Mouse (Mus musculus) heart, postnatal 36 days (tissue): ENCODE measurements around the gene Tmem255b. TPM values are rescaled to one million over a fixed set of nuclear protein-coding genes. Genes with fewer than 3 reads are reported as not detected.

Source experiments
- DNase-seq, 2 experiments: peaks; one replicate each; pipeline ENCODE4 v3.0.0; 2021 to 2022
- intact Hi-C: fragments of 180-260 bp; cut with DNase I; formaldehyde crosslinking; loops from one replicate; pipeline ENCODE4 v1.15.1; 2025
- total RNA-seq, 2 experiments: library from RNA; stranded (reverse); gene quantifications; 2 replicates each; pipeline ENCODE4 v1.2.3; 2021

Tmem255b gene
- total RNA-seq, 2 experiments from 2014 or later, result 6.3 to 6.7 TPM

DNA sequence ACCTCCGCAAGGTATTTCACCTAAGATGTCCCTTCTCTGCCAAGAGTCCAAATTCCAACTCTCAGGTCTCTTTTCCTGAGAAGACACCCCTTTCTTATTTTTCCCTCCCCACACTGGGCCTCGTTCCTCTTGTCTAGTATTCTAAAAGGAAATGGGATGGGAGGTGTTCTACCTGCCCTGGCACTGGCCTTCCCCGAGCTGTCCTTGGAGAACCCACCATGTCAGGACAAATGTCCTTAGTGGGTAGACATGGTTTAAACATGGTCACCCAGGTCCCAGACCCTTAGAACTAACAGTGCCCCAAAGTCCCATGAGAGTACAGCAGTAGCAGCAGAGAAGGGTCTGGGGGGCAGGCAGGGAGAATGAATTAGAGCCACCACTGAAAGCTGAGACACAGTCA is 54.4 kb downstream of the Tmem255b start:
- intact Hi-C loops, result no loop called here
- no peak for DNase-seq

DNA sequence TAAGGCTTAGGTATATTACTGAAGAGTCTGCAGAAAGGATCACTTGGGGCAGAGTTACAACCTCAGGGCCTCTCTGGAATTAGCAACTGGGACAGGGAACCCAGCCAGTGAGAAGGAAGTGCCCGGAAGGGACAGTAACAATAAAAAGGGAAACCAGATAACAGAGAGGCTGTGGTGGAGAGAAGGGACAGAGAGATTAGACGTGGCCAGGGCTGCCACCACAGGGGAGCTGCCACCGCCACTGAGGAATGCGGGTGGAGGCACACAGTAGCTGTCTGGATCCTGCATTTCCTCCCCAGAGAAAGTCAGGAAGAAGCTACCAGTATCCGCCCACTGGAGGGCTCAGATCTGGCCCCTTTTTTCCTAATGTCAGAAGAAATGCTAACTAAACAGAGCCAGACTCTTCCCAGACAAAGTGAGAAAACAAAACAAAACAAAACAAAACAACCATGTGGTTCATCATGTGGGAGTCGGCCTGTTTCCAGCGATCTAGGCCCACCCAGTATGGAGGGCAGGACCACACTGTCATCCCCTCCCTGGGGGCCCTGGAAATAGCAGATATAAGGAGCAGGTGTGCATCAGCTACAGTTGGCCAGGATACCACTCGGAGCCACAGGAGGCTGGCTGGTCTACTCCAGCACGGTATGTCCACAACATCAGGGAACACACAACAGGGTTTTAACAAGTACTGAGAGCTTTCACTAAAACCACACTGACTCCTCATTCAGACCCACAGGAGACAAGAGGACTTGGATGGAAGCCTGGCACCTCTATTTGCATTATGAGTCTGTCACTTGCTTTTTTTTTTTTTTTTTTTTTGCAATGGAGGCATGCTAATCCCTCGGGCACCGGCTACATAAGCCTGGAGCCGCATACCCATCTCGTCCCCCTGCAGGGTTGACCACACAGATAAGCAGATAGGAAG is 55.3 kb downstream of the Tmem255b start:
- DNase-seq, result peak; percentile 37 to 52
- intact Hi-C loops, result loop anchor here (5.0 kb wide), 1 partner anchor 192 kb away; no protein-coding TSS in a partner anchor

DNA sequence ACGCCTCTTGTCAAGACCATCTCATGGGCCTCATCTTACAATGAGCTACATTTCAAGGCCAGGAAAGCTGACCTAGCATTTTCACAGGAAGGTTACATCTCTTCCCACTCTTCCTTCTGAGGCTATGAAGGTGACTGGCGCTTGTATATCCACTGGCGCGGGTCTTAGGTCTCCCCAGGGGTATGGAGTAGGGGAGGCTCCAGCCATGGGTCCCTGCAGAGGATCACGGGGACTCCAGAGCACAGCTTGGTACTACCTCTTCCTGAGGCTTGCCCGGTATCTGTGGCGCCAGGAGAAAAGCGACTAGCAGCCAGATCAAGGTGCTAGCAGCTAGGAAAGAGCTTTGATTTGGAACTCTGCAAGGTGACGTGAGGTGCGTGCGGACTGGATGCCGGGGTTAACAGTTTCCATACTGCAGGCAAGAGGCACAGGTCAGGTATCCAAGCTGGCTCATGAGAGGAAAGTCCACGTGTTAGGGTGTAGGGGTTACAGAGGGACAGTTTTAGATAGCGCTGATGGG is 56.6 kb downstream of the Tmem255b start:
- intact Hi-C loops, result loop anchor here (2.0 to 5.0 kb wide), 2 partner anchors 57 to 191 kb away; no protein-coding TSS in a partner anchor
- no peak for DNase-seq

DNA sequence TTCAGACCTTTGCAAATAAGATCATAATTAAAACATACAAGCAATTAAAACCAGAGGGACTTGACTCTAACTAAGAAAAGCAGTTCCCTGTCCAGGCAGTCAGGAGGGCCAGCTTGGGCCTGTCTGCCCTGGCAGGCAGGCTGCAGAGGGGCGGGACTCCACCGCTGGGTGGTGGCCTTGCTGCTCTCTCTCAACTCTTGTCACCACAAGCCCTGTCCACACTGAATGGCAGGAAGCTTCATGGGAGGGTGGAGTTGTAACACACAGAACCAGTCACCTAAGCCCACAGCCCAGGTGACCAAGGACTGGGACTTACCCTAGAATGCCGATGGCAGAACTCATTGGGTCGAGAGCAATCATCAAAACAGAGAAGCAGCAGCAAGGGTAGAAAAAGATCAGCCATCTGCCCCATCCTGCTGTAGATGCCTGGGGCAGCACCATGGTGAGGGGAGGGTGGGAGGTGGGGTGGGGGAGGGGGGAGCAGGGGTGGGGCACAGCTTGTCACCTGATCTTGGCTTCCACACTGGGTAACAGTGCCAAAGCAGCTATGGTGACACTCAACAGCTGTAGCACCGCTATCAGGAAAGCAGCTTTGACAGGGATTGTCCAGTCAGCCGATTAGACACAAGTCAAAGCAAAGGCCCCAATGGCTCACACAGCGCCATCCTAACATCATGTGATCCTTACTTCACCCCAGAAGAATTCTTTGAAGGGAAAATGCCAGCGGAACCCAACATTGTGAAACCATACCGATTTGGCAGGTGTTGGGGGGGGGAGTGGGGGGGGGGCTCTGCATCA is 57.4 kb downstream of the Tmem255b start:
- intact Hi-C loops, result loop anchor here (2.0 to 5.0 kb wide), 2 partner anchors 56 to 190 kb away; no protein-coding TSS in a partner anchor
- peak; percentile 69 to 74 for DNase-seq

DNA sequence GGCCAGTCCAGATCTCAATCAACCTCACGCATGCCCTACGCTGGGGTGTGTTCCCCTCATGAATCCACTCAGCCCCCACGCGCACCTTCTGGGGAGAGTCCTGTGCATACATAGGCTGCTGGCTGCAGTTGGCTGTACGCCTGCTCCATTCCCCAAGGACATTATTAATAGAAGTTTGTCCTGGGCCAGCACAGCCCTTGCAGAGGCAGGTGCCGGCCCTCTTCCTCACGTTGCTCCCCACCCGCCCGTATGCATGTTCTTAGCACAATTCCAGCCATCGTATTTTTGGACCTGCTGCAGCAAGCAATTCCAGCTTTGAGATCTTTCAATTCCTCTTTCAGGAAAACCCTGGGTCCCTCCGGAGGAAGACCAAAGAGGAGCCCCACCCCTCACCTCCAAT is 58.0 kb downstream of the Tmem255b start:
- DNase-seq, result peak; percentile 71 to 79
- intact Hi-C loops, result loop anchor here (1.0 to 5.0 kb wide), 3 partner anchors 37 to 189 kb away; no protein-coding TSS in a partner anchor

DNA sequence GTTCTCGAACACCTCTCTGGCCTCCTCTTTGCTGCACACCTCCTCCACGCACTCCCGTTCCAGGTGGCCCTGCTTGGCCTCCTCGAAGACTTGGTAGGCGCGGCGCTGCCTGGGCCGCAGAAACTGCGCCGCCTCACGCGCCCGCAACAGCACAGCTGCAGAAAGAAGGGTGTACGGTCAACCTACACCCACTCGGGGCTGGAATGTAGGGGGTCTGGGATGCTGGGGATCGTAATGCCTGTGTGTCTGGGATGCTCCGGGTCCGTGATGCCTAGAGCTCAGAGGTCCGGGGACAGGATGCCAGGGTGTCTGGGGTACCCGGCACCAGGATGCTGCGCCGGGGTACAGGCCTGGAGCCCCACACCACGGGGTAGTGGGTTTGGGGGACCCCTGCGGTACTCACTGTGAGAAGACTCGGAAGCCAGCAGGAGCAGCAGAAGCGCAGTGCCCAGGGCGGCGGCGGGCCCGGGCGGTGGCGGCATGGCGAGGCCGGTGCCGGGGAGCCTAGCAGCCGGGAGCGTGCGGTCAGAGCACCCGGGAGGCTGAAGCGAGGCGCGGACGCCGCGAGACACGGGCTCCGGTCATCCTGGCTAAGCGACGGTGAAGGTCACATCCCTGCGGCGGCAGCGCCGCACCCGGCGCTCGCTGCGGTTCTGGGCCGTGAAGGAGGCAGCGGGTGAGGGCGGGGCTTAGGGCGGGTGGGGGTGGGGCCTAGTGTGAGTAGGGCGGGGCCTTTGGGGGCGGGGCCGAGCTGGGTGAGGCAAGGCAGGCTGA is 59.1 kb downstream of the Tmem255b start, which contains the start of gene Gas6:
TSS of gene Gas6 (minus strand) at position 633 of the 774 bp plus-strand sequence.
- intact Hi-C loops, result loop anchor here (1.0 to 5.0 kb wide), 3 partner anchors 36 to 188 kb away; no protein-coding TSS in a partner anchor
- DNase-seq, result peak; percentile 68 to 76

DNA sequence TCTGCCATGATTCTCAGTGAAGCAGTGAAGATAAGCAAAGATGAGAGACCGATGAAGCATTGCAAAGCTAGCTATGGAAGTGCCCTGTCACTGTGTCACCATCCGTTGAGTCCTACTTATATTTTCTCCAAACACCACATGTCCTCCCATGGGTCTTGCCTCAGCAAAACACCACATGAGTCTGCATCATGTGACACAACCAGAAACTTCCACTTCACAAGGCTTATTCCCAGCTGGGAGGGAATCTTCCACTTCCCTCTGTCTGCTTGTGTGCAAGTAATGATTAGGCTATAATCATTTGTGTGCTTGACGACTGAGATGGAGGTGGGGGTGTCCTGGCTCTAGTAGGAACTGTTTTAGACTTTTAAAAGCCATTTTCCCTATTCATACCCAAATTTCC is 66.2 kb downstream of the Tmem255b start:
- intact Hi-C loops, result no loop called here
- no peak for DNase-seq

DNA sequence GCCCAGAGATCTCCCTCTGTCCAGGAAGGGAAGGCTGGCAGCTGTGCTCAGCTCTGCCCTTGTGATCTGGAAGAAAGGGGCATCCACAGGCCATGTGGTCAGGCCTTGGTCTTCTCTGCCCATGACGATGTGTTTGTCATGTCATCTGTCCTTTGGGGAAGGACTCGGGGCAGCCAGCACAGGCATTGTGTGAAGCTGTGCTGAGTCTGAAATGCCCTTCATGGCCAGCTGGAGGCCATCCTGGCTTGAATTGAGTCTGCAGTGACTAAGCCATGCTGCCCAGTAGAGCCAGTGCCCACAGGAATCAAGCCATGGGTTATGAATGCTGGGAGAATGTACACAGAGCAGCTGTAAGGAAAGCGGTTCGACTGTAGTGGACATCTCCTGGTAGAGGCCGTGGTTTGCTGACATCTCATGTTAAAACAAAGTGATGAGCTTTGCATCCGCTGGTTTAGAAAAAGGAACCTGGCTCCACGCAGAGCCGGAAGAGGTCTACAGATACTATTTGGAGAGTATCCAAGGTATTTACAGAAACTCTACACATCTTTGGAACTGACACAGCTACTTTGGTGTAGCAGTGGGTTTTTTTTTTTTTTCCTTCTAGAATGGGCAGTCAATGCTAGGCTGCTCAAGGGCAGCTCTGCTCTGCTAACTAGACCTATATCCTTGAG is 69.1 kb downstream of the Tmem255b start:
- DNase-seq, result peak in 1 of 2 experiments; percentile 44
- intact Hi-C loops, result no loop called here

DNA sequence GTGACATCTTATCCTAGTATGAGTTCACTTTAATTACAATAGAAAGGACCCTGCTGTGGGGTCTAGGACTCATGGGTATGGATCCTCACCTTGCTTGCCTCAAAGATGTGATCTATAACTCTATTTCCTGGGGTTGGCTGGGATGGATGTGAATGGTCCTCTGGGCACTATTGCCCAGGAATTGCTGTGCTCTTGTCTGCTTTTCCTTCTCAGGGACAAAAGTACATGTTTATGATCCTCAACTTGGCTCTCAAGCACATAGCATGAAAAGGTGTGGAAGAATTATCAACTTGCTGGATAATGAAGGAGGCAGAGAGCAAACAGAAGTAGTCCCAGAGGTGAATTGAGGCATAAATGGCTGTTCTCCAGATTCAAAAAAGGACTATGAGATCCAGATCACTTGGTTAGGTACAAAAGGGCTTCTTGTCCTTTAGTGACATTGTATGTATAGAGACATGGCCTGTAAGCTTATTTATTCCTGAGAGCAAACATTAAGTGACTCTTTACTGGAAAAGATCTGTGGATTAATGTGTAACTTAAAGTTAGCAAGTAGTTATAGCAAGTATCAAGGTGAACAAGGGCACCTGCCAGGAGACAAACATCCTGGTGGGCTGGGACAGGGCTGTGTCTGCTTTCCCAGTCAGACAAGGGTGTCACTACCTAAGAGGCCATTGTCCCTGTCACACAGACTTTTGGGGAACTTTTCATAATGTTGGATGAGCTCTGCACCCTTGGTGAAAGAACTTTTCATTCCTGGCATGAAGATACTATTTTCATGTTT is 70.1 kb downstream of the Tmem255b start:
- DNase-seq, result no peak
- intact Hi-C loops, result no loop called here

DNA sequence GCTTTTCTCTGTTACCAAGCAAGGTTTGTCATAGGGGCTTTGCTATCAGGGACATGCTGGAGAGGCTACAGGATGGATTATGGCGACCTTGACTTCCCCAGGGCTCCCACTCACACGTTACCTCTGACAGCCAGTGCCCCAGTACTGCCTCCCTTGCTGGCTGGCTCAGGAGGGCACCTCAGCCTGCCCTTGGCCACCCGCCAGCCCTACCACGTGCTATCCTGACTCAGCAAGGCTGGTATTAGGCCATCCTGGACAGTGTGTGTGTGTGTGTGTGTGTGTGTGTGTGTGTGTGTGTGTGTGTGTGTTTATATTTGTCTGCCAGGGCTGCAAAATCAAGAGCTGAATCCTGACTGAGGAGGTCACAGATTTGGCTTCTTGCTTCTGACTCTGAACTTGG is 71.9 kb downstream of the Tmem255b start:
- DNase-seq, result peak; percentile 70 to 75
- intact Hi-C loops, result no loop called here

DNA sequence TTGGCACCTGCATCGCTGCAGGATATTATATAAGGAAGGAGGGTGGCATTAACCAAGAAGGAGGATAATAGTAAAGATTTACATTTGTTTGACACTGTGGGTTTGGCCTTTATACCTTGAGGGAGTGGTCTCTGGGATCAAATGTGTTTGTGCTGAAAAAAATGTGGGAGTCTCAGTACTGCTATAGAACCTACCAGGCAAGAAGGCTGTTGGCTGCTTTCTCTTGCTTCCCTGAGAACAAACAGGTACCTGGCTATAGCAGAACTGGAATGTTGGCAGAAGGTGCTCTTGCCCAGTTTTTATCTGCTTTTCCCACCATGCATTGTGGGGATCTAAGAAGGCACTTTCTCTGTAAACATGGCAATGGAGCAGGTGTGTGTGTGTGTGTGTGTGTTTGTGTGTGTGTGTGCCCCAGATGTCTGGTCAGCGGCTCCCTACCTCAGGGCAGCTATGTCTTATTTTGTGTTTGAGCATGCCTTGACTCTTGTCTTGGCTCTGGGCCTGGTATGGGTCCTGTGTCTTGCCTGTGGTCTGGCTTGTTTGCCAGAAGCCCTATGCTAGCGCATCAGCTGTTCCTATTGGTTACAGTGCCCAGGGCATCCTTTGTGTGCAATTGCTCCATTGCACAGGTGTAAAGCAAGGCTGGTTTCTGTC is 72.4 kb downstream of the Tmem255b start:
- DNase-seq, result no peak
- intact Hi-C loops, result no loop called here

DNA sequence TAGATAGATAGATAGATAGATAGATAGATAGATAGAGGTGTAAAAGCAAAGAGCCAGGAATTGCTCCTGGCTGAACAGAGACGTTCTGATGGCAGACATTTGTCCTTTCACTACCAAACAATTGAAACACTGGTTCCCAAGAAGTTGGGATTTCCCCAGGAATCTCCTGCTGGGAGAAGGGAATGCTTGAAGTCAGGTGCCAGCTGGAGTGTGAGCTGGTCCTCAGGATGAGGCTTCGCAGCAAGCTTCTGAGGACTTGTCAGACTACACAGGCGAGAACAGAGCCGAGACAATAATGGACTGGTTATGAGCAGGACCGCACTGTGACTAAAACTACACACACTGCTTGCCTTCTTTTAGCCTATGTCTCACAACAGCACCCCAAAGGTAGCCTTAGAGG is 77.0 kb downstream of the Tmem255b start:
- intact Hi-C loops, result no loop called here
- no peak for DNase-seq

DNA sequence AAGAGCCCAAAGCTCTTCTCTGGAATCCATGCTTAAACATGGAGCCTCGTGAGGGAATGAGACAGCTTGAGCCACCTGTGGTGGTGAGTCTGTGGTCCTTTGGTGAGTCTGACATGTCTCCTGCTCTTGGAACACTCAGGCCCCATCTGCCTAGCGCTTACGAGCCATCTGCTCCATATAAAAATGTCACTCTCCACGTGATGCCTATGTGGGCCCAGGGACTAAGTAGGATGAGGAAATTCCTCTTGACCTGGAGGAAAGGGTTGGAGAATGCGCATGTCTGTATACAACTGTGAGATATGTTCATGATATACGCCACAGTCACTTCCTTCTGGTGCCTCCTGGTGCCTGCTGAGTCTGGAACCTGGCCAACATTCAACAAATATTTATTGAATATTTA is 77.7 kb downstream of the Tmem255b start:
- intact Hi-C loops, result no loop called here
- DNase-seq, result no peak

DNA sequence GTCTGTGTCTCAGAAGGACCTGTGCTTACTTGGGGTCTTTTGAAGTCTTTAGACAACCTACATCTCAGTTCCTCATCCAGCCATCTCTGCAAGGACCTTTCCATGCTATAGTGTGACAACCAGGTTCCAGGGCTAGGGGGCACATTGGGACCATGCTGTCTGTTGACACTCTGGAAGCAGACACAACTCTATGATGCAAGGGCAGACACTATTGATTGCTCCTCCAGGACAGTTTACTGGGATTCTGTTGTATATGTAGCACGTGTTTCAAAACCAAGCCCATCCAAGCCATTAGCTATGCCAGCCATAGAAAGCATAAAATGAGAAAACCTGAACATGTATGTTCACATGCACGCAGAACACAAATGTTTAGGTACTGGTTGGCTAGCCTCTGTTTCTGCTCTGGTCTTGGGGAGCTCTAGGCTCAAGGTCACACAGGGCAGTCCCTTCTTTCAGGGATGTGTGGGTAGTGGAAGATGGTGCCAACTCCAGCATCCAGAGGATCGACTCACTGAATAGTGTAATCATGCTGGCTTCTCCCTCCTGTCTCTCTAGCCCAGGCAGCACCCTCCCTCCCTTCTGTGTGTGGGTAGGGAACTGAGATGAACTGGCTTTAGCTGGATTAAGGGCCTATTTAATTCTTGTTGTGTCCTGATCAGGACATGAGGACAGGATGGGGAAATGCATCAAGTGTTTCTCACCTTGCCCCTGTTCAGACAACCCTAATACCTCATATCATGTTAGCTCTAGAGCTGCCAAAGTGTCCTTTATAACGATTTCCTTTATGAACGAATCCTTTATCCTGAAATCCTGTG is 78.8 kb downstream of the Tmem255b start:
- no peak for DNase-seq
- intact Hi-C loops, result no loop called here

DNA sequence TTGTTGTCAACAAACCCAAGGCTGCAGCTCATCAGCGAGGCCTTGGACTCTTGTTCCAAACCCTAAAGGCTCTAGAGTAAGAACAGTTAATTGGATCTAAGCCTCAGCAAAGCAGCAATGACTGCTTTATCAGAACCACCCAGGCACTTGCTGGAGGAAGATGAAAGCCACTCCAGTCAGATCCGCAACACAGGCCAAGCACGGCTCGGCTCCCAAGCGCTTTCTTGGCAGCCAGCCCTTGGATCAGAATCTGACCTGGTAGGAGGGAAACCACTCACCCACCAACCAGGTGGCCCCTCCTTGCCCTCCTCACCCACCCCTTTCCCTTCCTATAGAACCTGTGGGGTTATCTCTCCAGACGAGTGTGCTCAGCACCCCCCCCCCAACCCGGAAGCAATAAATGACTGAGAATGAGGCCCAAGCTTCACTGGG is 81.0 kb downstream of the Tmem255b start:
- peak; percentile 68 to 71 for DNase-seq

DNA sequence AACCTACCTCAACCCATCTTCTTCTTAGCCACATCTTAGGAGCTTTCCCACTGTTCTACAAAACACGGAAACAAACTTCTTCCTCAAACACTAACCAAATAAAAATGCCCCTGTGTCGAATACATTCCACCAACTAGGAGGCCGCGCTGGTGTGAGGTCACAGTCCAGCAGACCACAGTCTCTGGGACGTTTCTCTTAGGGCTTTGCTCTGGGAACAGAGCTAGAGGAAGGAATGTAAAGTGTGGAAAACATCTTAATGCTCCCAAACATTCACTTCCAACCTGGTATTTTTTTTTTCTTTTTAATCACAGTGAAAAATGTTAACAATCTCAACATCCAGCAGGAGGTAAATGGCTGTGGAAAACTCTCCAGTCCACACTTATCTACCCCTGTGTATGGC is 81.7 kb downstream of the Tmem255b start:
- DNase-seq, result no peak

More for the DNA sequence above, 81.0 kb downstream of the Tmem255b start:
- intact Hi-C loops, result no loop called here

DNA sequence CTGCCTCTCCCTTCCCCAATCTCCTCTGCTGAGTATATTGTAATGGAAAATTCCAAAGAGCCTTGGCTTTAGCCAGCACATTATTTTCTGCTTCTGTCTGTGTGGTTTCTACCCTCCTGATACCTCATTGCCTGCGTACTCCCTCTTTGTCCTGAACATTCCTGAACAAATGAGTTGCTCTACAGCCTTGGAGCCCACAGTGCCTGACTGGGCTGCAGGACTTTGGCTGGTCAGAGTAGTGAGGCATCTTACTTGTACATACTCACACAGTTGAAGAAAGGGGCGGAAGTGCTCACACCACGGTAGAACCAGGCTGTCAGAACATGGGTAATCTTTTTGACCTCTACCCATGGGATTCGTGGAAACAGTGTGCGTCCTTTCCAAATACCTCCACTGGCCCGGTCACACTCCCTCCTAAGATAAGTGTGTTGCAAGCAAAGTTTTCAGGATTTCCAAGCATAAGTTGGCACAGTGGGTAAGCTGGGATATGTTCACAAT is 82.3 kb downstream of the Tmem255b start:
- no peak for DNase-seq
- intact Hi-C loops, result no loop called here

More for the DNA sequence above, 81.7 kb downstream of the Tmem255b start:
- intact Hi-C loops, result no loop called here
